Mouse (Mus musculus): ENCODE measurements at regions not wholly inside any gene's neighbourhood (a gene's known extent, or its start where the extent isn't known, plus 50 kb on each side); places are given as distances from the start of the nearest gene placed in this dataset.

- peaks cover 36% of the 10 kb centered on the region for H3K4me1 ChIP-seq
- H3K4me3 ChIP-seq, result no peak overlapping the region
- H3K9ac ChIP-seq, result no peak overlapping the region
- ATAC-seq (ENCODE audit: insufficient number of reproducible peaks, insufficient read depth, low FRiP score, low TSS enrichment, low read depth), result no peak
- H3K27ac ChIP-seq, result peak overlapping the region; percentile 73
- H3K27me3 ChIP-seq, result no peaks in the 10 kb centered on the region
- H3K36me3 ChIP-seq, result no peaks in the 10 kb centered on the region
- no peak overlapping the region for H3K4me2 ChIP-seq
- no peaks in the 10 kb centered on the region for H3K9me3 ChIP-seq
- 62% methylated on average over 5 of the region's 5 CpGs for WGBS
Observed at GRCm38 (mm10) chr11:24297763-24298162, 219.9 kb downstream of the Bcl11a start.

DNA sequence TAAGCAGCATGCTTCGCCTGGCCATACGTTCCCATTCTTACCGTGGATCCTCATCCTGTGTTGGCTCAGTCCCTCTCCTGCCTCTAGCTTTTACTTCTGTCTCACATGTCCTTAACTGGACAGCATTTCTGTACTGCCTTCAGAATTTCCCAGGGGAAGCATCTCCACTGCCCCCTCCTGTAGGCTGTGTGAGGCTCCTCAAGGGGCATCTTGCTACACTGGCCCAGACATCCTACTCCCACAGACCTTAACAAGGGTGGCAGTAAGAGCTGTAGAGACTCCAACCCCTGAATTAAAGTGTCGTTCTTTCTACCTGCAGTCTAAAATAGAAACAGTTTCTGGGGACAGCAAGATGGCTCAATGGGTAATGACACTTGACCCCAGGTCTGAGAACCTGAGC, 222.5 kb downstream of the Bcl11a start:
- Histone ChIP-seq H3K9ac (no peak overlapping the region), H3K4me1 (peaks cover 29% of the 10 kb centered on the region), H3K27ac (no peak overlapping the region), H3K4me2 (no peak overlapping the region), H3K4me3 (no peak overlapping the region), H3K9me3 (no peaks in the 10 kb centered on the region), H3K27me3 (no peaks in the 10 kb centered on the region), H3K36me3 (no peaks in the 10 kb centered on the region)
- 79% methylated on average over 4 of the region's 4 CpGs for WGBS
- ATAC-seq (ENCODE audit: insufficient number of reproducible peaks, insufficient read depth, low FRiP score, low TSS enrichment, low read depth), result no peak

DNA sequence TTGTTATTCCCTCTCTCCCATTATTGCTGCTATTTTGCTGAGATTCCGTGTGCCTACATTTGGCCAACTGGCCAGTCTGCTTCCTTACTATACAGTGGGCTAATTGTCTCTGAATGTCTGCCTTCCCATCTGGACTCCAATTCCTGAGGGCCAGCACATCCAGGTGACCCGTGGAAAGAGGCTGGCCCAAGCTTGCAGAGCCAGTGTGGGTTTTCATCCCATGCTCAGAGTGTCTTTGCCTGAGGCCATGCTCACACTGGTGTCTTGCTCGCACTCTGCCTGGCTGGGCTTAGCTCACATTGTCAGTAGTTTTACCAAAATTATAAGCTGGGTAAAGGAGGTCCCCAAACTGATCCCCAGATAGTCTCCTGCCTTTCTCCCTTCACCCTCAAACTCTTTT, 223.3 kb downstream of the Bcl11a start:
- Histone ChIP-seq H3K27me3 (no peaks in the 10 kb centered on the region), H3K9me3 (no peaks in the 10 kb centered on the region), H3K4me3 (no peak overlapping the region), H3K9ac (no peak overlapping the region), H3K27ac (no peak overlapping the region), H3K4me2 (no peak overlapping the region), H3K36me3 (no peaks in the 10 kb centered on the region), H3K4me1 (peaks cover 30% of the 10 kb centered on the region)
- 36% methylated on average over 3 of the region's 3 CpGs for WGBS
- ATAC-seq (ENCODE audit: insufficient number of reproducible peaks, insufficient read depth, low FRiP score, low TSS enrichment, low read depth), result no peak

DNA sequence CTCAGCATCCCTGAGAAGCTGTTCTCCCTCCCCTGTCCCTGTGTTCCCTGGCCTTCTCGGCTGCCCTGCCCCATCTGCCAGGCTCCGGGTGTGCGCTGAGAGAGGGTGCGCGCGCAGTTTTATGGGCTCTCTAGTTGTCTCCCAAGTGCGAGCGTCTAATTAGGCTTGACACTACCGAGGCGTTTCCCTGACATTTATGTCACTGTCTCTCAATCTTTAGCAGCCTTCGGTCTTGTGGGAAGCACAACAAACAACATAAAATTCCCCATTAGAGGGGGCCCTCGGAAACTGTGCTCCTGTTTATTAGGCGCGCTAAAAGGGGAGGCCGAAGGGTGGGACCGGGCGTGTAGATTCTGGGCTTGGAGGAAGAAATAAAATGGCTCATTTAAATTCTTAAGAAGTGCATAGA, 227.3 kb downstream of the Bcl11a start:
- H3K27ac ChIP-seq, result peak overlapping the region; percentile 60
- peak overlapping the region; percentile 65 for H3K4me2 ChIP-seq
- no peak for ATAC-seq (ENCODE audit: insufficient number of reproducible peaks, insufficient read depth, low FRiP score, low TSS enrichment, low read depth)
- peak overlapping the region; percentile 37 for H3K4me3 ChIP-seq
- peaks cover under 1% of the 10 kb centered on the region; the same call in 1 of the 2 replicates for H3K9me3 ChIP-seq
- WGBS, result 3% methylated on average over 17 of the region's 17 CpGs
- no peaks in the 10 kb centered on the region for H3K36me3 ChIP-seq
- peak overlapping the region; percentile 52; the same call in 1 of the 2 replicates for H3K9ac ChIP-seq
- H3K4me1 ChIP-seq, result peaks cover 27% of the 10 kb centered on the region
- no peaks in the 10 kb centered on the region for H3K27me3 ChIP-seq

- Histone ChIP-seq H3K27me3 (no peaks in the 10 kb centered on the region), H3K4me3 (peak overlapping the region; percentile 37), H3K9ac (0 out of 2 replicates have a peak overlapping the region, but pooled peaks have one; percentile 52), H3K9me3 (peaks cover 3% of the 10 kb centered on the region; the same call in 1 of the 2 replicates), H3K4me2 (peak overlapping the region; percentile 65), H3K4me1 (peaks cover 27% of the 10 kb centered on the region), H3K36me3 (no peaks in the 10 kb centered on the region), H3K27ac (no peak overlapping the region)
- 5% methylated on average over 11 of the region's 11 CpGs for WGBS
- peak; percentile 79; the same call in 1 of the 2 replicates for ATAC-seq (ENCODE audit: insufficient number of reproducible peaks, insufficient read depth, low FRiP score, low TSS enrichment, low read depth)
Observed at GRCm38 (mm10) chr11:24305691-24306090, 227.8 kb downstream of the Bcl11a start.

- peaks cover 27% of the 10 kb centered on the region for H3K4me1 ChIP-seq
- H3K27me3 ChIP-seq, result no peaks in the 10 kb centered on the region
- H3K9me3 ChIP-seq, result peaks cover 3% of the 10 kb centered on the region; the same call in 1 of the 2 replicates
- H3K4me2 ChIP-seq, result peak overlapping the region; percentile 65
- 0 out of 2 replicates have a peak overlapping the region, but pooled peaks have one; percentile 37 for H3K4me3 ChIP-seq
- ATAC-seq (ENCODE audit: insufficient number of reproducible peaks, insufficient read depth, low FRiP score, low TSS enrichment, low read depth), result no peak
- no peak overlapping the region for H3K27ac ChIP-seq
- WGBS, result 66% methylated on average over 2 of the region's 2 CpGs
- no peaks in the 10 kb centered on the region for H3K36me3 ChIP-seq
- H3K9ac ChIP-seq, result 0 out of 2 replicates have a peak overlapping the region, but pooled peaks have one; percentile 52
Observed at GRCm38 (mm10) chr11:24306101-24306500, 228.2 kb downstream of the Bcl11a start.

DNA sequence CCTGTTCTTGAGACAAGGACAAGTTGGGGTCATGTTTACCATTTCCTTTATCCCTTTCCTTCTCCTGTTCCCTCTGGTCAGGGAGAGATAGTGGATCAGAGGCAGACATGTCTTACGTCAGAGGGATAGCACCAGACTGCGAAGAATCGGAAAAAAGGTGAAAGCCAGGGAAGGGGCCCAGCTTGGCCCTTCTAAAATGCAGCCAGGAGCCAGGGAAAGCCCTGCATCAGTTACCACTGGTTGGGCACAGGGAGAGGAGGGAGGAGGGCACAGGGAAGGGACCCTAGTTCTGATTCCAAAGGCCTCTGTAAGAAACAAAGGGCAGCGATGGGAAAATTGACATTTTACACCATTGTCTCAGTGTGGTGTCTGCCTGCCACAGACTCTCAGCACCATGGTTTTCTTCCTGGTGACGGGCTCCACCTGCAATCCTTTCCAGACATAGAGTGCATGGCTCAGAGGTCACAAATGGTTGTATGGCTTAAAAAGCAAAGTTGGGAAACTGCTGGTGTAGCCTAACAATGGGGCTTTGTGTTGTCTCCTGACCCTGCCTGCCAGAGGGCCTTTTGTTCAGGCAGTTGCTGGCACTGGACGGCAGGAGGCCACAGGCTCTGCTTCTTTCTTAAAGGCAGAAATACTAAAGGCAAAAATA, 229.9 kb downstream of the Bcl11a start:
- no peak overlapping the region for H3K4me2 ChIP-seq
- no peaks in the 10 kb centered on the region for H3K27me3 ChIP-seq
- H3K27ac ChIP-seq, result no peak overlapping the region
- peaks cover 3% of the 10 kb centered on the region; the same call in 1 of the 2 replicates for H3K9me3 ChIP-seq
- peaks cover 27% of the 10 kb centered on the region for H3K4me1 ChIP-seq
- 48% methylated on average over 6 of the region's 6 CpGs for WGBS
- no peak overlapping the region for H3K9ac ChIP-seq
- no peak for ATAC-seq (ENCODE audit: insufficient number of reproducible peaks, insufficient read depth, low FRiP score, low TSS enrichment, low read depth)
- no peak overlapping the region for H3K4me3 ChIP-seq
- H3K36me3 ChIP-seq, result no peaks in the 10 kb centered on the region

DNA sequence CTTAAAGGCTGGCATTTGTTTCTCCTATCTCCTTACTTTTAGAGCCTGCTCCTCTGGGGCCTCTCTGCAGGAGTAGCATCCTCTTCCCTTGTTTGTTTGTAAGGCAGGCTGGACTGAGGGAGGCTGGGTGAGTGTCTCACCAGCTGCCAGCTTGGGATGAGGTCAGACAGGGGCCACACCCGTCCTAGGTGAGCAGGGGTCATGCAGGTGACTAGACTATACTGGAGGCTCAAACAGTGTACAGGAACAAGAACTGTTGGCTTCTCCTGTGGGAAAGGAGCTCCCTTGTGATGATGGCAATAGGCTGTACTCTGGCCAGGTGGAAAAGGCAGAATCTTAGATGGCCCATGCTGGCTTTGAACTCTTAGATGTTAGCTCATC, 230.4 kb downstream of the Bcl11a start:
- Histone ChIP-seq H3K4me3 (no peak overlapping the region), H3K9ac (no peak overlapping the region), H3K4me1 (peaks cover 27% of the 10 kb centered on the region), H3K27ac (no peak overlapping the region), H3K27me3 (no peaks in the 10 kb centered on the region), H3K4me2 (no peak overlapping the region), H3K9me3 (peaks cover 3% of the 10 kb centered on the region; the same call in 1 of the 2 replicates), H3K36me3 (no peaks in the 10 kb centered on the region)
- ATAC-seq (ENCODE audit: insufficient number of reproducible peaks, insufficient read depth, low FRiP score, low TSS enrichment, low read depth), result no peak
- WGBS, result 10% methylated on average over 1 of the region's 1 CpGs

DNA sequence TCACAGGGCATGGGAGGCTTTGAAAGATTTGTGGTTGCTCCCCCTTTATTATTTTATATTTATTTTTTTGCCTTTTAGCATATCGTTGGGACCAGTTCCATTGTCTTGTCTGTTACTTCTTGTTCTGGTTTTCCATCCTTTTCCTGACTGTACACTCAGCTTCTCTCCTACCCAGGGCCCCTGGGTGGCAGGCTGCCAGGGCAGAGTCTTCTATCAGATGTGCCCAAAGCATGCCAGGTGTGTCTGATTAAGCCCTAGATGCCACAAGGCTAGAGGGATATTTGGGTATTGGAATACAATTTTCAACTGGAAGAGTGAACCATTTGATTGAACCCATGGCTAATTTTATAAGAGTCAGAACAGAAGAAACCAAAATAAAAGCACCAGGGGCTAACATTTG, 236.2 kb downstream of the Bcl11a start:
- H3K27ac ChIP-seq, result peak overlapping the region; percentile 55; the same call in 1 of the 2 replicates
- H3K27me3 ChIP-seq, result no peaks in the 10 kb centered on the region
- ATAC-seq (ENCODE audit: insufficient number of reproducible peaks, insufficient read depth, low FRiP score, low TSS enrichment, low read depth), result no peak
- H3K4me2 ChIP-seq, result no peak overlapping the region
- peaks cover 13% of the 10 kb centered on the region for H3K4me1 ChIP-seq
- WGBS, result 63% methylated on average over 1 of the region's 1 CpGs
- no peaks in the 10 kb centered on the region for H3K36me3 ChIP-seq
- peaks cover 3% of the 10 kb centered on the region; the same call in 1 of the 2 replicates for H3K9me3 ChIP-seq
- H3K9ac ChIP-seq, result no peak overlapping the region
- no peak overlapping the region for H3K4me3 ChIP-seq

DNA sequence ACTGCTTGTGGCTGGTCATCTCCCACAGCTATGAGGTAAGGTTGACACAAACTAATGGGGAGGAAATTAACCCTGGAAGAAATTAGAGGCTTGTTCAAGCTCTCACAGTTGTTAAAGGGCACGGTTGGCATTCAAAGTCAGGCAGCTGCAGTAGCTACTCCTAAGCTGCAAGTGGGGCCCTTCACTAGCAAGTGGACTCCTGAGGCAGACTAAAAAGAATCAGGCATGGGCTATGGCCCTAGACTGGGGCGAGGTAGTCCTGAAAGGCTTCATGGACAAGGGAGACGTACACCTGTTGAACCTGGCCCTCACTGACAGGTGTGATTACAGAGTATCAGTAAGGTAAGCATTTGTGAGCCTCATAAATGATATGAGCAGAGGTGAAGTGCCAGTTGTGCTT, 237.7 kb downstream of the Bcl11a start:
- H3K4me1 ChIP-seq, result peaks cover 13% of the 10 kb centered on the region
- H3K36me3 ChIP-seq, result no peaks in the 10 kb centered on the region
- H3K4me3 ChIP-seq, result no peak overlapping the region
- no peak overlapping the region for H3K4me2 ChIP-seq
- H3K27me3 ChIP-seq, result no peaks in the 10 kb centered on the region
- no peak overlapping the region for H3K9ac ChIP-seq
- ATAC-seq (ENCODE audit: insufficient number of reproducible peaks, insufficient read depth, low FRiP score, low TSS enrichment, low read depth), result no peak
- 87% methylated on average over 3 of the region's 3 CpGs for WGBS
- no peak overlapping the region for H3K27ac ChIP-seq
- H3K9me3 ChIP-seq, result no peaks in the 10 kb centered on the region

DNA sequence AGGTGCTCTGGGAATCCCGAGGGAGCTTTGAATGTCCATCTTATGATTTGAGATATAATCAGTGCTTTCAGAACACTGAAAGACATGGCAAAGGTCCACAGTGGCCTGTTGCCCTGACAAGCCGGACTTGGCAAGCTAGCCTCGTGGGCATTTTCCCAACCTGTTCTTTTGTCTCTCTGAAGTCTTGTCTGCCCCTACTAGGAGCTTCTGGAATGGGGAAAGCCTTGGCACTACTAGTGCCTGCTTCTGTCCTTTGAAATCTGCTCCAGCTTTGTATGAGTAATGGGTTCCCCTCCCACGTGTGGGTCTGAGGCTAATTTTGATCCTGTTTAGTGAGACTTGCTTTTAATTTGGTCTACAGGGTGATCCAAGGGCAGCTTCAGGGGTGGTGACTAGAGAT, 238.3 kb downstream of the Bcl11a start:
- Histone ChIP-seq H3K9ac (no peak overlapping the region), H3K4me1 (peaks cover 13% of the 10 kb centered on the region), H3K9me3 (no peaks in the 10 kb centered on the region), H3K4me3 (no peak overlapping the region), H3K4me2 (no peak overlapping the region), H3K27me3 (no peaks in the 10 kb centered on the region), H3K27ac (no peak overlapping the region), H3K36me3 (no peaks in the 10 kb centered on the region)
- 71% methylated on average over 4 of the region's 4 CpGs for WGBS
- ATAC-seq (ENCODE audit: insufficient number of reproducible peaks, insufficient read depth, low FRiP score, low TSS enrichment, low read depth), result no peak

DNA sequence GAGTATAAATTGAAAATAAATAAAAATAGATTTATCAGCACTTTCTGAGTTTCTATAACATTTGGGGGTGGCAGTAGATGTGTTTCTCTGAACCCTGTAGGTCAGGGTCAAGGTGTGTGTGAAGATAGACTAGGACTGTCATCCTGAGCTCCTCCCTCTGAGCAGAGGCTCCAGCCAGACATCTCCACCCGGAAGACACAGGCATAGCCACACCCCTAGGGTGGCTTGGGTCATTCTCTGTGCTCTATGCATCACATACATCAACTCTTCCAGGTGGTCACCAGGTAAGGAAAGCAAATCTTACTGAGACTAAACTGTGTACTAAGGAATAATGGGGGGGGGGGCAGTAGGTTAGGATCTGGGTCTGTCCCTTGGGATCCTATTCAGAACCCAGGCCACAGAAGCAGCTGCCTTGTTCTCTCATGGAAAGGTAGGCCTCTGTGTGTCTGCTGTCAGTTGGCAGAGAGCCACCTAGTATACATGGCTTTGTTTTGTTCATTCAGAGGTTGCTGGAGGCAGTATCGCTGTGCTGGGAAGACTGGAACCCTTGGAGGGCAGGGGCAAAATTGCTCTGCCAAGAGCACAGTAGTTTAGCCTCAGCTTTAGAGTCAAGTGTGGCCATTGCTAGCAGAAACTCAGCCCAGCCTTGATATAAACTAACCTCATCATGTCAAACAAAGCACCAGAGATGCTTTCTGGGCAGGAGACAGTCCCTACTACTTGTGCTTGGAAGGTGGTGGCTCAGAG, 240.3 kb downstream of the Bcl11a start:
- H3K9me3 ChIP-seq, result no peaks in the 10 kb centered on the region
- H3K27ac ChIP-seq, result no peak overlapping the region
- WGBS, result 75% methylated on average over 2 of the region's 2 CpGs
- no peaks in the 10 kb centered on the region for H3K27me3 ChIP-seq
- peaks cover 13% of the 10 kb centered on the region for H3K4me1 ChIP-seq
- no peak overlapping the region for H3K4me3 ChIP-seq
- no peaks in the 10 kb centered on the region for H3K36me3 ChIP-seq
- H3K4me2 ChIP-seq, result no peak overlapping the region
- H3K9ac ChIP-seq, result no peak overlapping the region
- 0 out of 2 replicates have a peak, but pooled peaks have one; percentile 56 for ATAC-seq (ENCODE audit: insufficient number of reproducible peaks, insufficient read depth, low FRiP score, low TSS enrichment, low read depth)
